Mouse (Mus musculus) testis, adult 2 months (tissue): Measurements from ENCODE around the gene Zfp366.

ENCODE experiments used
- CTCF ChIP-seq: fragments of 200-500 bp; IDR thresholded peaks from 2 replicates; pipeline ENCODE4 v1.5.1; 2012; ENCODE audit warnings: low read depth, mild to moderate bottlenecking, inconsistent platforms, low read length, moderate library complexity; ENCODE audit not compliant: control insufficient read depth, insufficient read depth, insufficient replicate concordance
- POLR2A ChIP-seq: fragments of 200-500 bp; IDR thresholded peaks from 2 replicates; pipeline ENCODE4 v1.6.1; 2012; ENCODE audit warnings: low read depth, mild to moderate bottlenecking, inconsistent platforms, low read length, moderate library complexity; ENCODE audit not compliant: control insufficient read depth

DNA sequence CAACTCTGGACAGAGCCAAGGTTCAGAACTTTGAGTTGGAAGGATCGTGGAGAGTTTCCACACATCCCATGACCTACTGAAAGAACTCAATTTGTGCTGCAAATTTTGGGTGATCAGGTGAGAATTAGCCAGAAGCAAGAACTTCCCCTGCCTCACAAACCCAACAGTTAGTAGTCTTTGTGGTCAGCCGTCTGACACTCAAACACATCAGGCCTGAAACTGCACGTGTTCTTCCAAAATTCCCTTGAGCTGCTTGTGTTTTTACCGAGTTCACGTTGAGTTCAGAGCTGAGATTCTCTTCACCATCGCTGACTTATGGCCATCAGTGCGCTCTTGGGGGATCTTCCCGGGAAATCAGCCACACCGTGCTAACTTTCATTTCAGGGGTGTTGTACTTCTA is 22.6 kb downstream of the Zfp366 start:
- TF ChIP-seq CTCF (no peak), POLR2A (no peak)
